Mouse (Mus musculus) E14TG2a.4 (cell line): Measurements from ENCODE around the gene Cabin1.

Experiments used
- H3K27me3 ChIP-seq: 2 replicates; pipeline ENCODE4 v1.6.1; 2014; ENCODE audit warnings: low read length, control low read depth; ENCODE audit not compliant: insufficient read depth
- H3K36me3 ChIP-seq: 2 replicates; pipeline ENCODE4 v1.6.1; 2014; ENCODE audit warnings: low read length, control low read depth; ENCODE audit not compliant: insufficient read depth
- H3K4me1 ChIP-seq: replicated peaks from 2 replicates; pipeline ENCODE4 v1.6.1; 2014; ENCODE audit warnings: low read depth, low read length, control low read depth
- H3K4me3 ChIP-seq: replicated peaks from 2 replicates; pipeline ENCODE4 v1.5.1; 2014; ENCODE audit warnings: mild to moderate bottlenecking, low read length
- H3K9me3 ChIP-seq: 2 replicates; pipeline ENCODE4 v1.6.1; 2014; ENCODE audit warnings: low read length, control low read depth
- CTCF ChIP-seq: conservative IDR thresholded peaks from 2 replicates; pipeline ENCODE4 v1.5.1; 2014; ENCODE audit warnings: low read length
- NANOG ChIP-seq: IDR thresholded peaks from 2 replicates; pipeline ENCODE4 v1.6.1; 2014; ENCODE audit warnings: borderline replicate concordance, low read length, mixed read lengths
- POU5F1 ChIP-seq: IDR thresholded peaks from 2 replicates; pipeline ENCODE4 v1.6.1; 2014; ENCODE audit warnings: low read length, borderline replicate concordance

Cabin1 gene

DNA sequence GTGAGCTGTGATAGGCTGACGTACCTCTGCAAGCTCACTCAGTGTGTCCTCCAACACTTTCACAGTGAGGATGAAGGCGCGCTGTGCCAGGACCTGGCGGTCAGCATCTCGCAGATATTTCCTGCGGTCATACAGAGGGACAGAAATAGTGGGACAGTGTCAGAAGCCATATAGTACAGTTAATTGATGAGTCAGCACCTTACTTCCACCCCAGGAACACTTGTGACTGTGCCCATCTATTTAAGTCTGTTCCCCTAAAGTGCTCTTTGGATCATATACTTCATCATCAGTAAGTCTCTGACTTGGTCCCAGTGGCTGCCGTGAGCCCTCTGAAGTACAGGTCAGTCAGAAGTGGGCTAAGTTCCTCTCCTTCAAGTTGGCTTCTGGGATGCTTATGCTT is 106.4 kb downstream of the Cabin1 start:
- Histone ChIP-seq H3K4me1 (peaks cover 6% of the 10 kb centered on the region; the same call in 1 of the 2 replicates), H3K36me3 (peaks cover 100% of the 10 kb centered on the region), H3K9me3 (no peaks in the 10 kb centered on the region), H3K4me3 (no peak overlapping the region), H3K27me3 (no peaks in the 10 kb centered on the region)
- TF ChIP-seq POU5F1 (no peak), NANOG (no peak), CTCF (no peak)

DNA sequence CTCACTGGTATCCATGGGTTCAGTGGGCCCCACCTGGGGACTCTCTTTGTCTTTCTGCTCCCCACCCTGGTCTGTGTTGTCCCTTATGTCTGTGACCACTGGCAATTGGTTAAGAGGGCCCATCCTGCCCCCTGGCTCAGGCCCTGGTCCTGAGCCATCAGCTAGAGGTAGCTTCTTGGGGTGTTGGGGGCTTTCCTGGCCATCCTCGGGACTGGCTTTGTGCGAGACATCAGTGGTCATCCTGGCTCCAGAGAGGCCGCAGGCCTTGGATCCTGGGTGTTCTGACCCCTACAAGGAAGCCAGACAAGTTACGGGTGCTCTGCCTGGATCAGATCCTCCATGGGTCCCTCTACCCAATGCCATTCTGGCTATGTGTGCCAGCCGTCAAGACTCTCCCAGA is 107.0 kb downstream of the Cabin1 start:
- H3K36me3 ChIP-seq = peaks cover 100% of the 10 kb centered on the region
- TF ChIP-seq CTCF (no peak), NANOG (no peak), POU5F1 (no peak)
- H3K4me1 ChIP-seq = peaks cover 11% of the 10 kb centered on the region
- H3K27me3 ChIP-seq = no peaks in the 10 kb centered on the region
- no peak overlapping the region for H3K4me3 ChIP-seq
- no peaks in the 10 kb centered on the region for H3K9me3 ChIP-seq

DNA sequence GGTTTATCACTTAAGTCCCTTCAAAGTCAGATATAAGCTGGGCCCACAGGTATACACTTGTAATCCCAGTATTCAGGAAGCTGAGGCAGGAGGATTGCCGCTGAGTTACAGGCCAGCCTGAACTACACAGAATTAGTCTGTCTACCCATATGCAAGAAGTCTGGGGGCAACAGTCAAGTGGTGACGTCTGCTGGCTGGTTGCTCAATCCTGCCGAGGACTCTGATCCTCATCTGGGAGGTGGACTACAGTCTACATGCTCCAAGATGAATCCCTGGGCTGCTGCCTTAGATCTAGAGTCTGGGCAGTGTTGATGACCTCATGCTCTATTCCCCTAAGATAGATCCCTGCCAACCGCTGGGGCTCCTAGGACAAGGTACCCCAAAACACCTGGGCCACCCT is 110.1 kb downstream of the Cabin1 start:
- Histone ChIP-seq H3K27me3 (no peaks in the 10 kb centered on the region), H3K4me1 (peaks cover 41% of the 10 kb centered on the region), H3K36me3 (peaks cover 94% of the 10 kb centered on the region), H3K9me3 (no peaks in the 10 kb centered on the region), H3K4me3 (no peak overlapping the region)
- TF ChIP-seq NANOG = no peak
- no peak for TF ChIP-seq CTCF
- TF ChIP-seq POU5F1 = no peak

DNA sequence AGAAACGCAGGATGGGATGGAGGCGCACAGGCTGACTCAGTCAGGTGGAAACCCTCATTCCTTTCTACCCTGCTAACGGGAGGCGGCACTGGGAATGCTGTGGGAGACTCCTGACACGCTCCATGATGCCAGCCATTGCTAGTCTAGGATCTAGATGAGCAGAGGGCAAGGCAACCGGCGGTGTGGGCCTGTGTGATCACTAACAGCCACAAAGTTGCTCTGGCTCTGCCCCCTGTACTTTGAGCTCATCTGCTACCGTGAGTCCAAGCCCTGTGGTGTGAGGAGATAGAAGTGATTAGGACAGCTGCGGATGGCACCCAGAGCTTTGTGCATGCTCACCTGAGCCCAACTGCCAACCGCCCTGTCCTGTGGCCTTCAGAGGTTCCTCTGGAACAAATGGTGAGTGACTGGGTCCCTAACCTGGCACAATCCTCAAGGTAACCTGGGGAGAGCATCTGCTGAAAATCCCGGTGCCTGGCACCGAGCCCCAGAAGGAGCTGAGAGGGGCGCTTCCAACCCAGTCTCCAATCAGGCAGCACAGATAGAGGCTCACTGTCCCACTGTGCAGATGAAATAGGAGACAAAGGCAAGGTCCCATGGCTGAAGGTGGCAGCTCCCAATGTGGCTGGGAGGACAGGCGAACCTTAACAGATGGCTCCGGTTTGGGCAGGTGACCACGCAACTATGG is 112.6 kb downstream of the Cabin1 start:
- peaks cover 60% of the 10 kb centered on the region for H3K4me1 ChIP-seq
- TF ChIP-seq CTCF (no peak), NANOG (no peak), POU5F1 (no peak)

DNA sequence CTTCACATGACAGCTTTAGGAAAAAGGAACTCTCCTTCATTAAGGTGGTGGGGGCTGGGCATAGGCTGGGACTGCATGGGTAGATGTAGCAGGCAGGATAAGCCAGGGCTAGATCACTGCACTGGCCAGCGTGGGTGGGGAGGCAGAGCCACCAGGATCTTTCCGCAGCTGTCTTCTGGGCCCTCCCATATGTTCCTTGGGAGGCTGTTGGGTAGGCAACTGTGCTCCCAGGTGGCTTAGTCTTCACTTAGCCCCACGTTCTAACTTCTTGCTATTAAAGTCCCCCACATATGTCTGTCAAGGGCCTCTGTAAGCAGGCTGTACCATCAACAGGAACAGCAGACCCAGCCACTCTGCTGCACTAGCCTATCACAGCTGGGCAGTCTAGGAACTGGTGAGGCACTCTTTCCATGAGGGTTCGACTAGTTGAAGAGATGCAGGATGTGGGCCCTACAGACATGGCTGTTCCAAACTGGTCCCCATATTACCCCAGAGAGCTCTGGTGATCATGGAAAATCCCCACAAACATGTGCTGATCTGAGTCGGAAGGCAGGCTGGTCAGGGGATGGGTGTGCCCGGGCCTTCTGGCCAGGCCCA is 113.7 kb downstream of the Cabin1 start:
- TF ChIP-seq CTCF (no peak), NANOG (no peak), POU5F1 (no peak)
- Histone ChIP-seq H3K36me3 (peaks cover 87% of the 10 kb centered on the region), H3K4me3 (0 out of 2 replicates have a peak overlapping the region, but pooled peaks have one; percentile 20), H3K27me3 (no peaks in the 10 kb centered on the region), H3K4me1 (peaks cover 71% of the 10 kb centered on the region), H3K9me3 (no peaks in the 10 kb centered on the region)

More for the DNA sequence above, 112.6 kb downstream of the Cabin1 start:
- Histone ChIP-seq H3K27me3 (no peaks in the 10 kb centered on the region), H3K36me3 (peaks cover 87% of the 10 kb centered on the region), H3K4me3 (peak overlapping the region; percentile 37; the same call in 1 of the 2 replicates), H3K9me3 (no peaks in the 10 kb centered on the region)

DNA sequence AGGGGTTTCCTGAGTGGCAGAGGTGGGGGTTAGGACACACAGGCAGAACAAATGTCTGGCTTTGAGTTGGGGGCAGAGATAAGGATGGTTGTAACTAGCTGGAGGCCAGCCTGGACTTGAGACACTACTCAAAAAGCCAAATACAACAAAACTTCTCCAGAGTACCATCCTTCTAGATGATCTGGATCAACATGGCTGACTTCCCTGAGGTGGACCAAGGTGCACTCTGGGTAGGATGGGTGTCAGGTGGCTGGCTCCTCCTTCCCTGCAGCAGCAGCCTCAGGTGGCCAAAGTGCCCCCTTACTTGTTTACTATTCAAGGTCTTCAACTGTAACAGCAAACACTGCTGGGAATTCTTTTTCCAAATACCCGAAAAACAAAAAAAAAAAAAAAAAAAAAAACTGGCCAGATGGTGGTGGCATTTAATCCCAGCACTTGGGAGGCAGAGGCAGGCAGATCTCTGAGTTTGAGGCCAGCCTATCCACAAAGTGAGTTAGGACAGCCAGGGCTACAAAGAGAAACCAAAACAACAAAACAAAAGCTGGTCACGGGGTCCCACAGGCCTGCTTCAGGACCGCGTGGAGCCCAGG is 114.6 kb downstream of the Cabin1 start:
- Histone ChIP-seq H3K9me3 (no peaks in the 10 kb centered on the region), H3K4me1 (peaks cover 80% of the 10 kb centered on the region), H3K36me3 (peaks cover 87% of the 10 kb centered on the region), H3K4me3 (peak overlapping the region; percentile 60), H3K27me3 (no peaks in the 10 kb centered on the region)
- TF ChIP-seq CTCF (no peak), NANOG (no peak), POU5F1 (no peak)

DNA sequence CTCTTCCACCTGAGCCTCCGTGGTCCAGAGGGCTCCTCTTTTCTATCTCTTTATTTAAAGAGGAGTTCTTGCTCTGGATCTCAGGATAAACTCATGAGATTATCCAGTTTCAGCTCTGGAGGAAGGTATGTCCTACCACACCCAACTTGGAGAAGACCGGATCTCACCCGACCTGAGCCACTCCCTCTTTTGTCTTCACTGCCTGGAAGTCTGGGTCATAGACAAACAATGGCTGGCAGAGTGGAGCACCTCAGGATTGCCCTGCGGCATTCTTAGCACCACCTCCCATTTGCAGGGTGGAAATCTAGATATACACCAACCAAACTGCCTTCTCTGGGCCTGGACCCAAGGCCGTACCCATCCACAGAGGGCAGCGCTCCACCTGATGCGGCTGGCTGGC is 115.1 kb downstream of the Cabin1 start:
- Histone ChIP-seq H3K36me3 (peaks cover 84% of the 10 kb centered on the region), H3K9me3 (no peaks in the 10 kb centered on the region), H3K4me1 (peaks cover 85% of the 10 kb centered on the region), H3K27me3 (no peaks in the 10 kb centered on the region), H3K4me3 (peak overlapping the region; percentile 60)
- TF ChIP-seq CTCF = no peak
- no peak for TF ChIP-seq POU5F1
- TF ChIP-seq NANOG = 0 out of 2 replicates have a peak, but pooled peaks have one; percentile 31

DNA sequence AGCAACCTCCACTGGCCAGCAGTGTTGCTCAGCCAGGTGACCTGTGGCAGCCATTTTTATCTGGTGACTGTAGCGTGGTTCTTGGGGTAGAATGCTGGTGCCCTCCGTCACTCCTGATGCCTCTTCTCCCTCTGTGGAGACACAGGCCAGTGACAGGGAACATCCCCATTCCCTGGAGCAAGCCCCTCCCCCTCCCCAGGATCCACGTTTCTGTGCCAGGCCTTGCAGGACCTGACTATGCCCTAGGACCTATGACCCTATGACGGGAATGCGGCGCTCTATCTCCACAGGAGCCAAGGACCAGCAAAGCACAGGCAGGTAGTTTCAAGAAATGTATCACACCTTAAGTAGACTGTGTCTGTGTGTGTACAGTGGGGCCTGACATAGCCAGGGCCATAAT is 116.0 kb downstream of the Cabin1 start:
- Histone ChIP-seq H3K9me3 (no peaks in the 10 kb centered on the region), H3K36me3 (peaks cover 75% of the 10 kb centered on the region), H3K27me3 (no peaks in the 10 kb centered on the region), H3K4me1 (peaks cover 93% of the 10 kb centered on the region), H3K4me3 (peak overlapping the region; percentile 60)
- TF ChIP-seq POU5F1 (no peak), NANOG (no peak), CTCF (no peak)
